Mouse (Mus musculus): ENCODE results near the gene Tgfbi.

Gene Tgfbi

GRCm38 (mm10) chr13:56609103-56609856 lies at the start of gene Tgfbi:
Gene Tgfbi, plus strand, starts transcription at chr13:56609523.
- peak; percentile 37 for DNase-seq (ENCODE audit: low read depth, low spot score)
- Histone ChIP-seq H3K36me3 (ENCODE audit: control insufficient read depth, insufficient read depth, low read length, poor library complexity, severe bottlenecking) (no peaks in the 10 kb centered on the region), H3K27me3 (ENCODE audit: control insufficient read depth, insufficient read depth, low read length, poor library complexity, severe bottlenecking) (no peaks in the 10 kb centered on the region)

- no peaks in the 10 kb centered on the region for H3K36me3 ChIP-seq (ENCODE audit: control insufficient read depth, insufficient read depth, low read length, poor library complexity, severe bottlenecking)
- no peak for DNase-seq (ENCODE audit: low read depth, low spot score)
- no peaks in the 10 kb centered on the region for H3K27me3 ChIP-seq (ENCODE audit: control insufficient read depth, insufficient read depth, low read length, poor library complexity, severe bottlenecking)
Measured at GRCm38 (mm10) chr13:56559841-56560370, 49.4 kb upstream of the Tgfbi start.

GRCm38 (mm10) chr13:56561129-56561528 lies 48.2 kb upstream of the Tgfbi start:
- no peaks in the 10 kb centered on the region for H3K27me3 ChIP-seq (ENCODE audit: control insufficient read depth, insufficient read depth, low read length, poor library complexity, severe bottlenecking)
- H3K36me3 ChIP-seq (ENCODE audit: control insufficient read depth, insufficient read depth, low read length, poor library complexity, severe bottlenecking), result no peaks in the 10 kb centered on the region
- DNase-seq (ENCODE audit: low read depth, low spot score), result no peak

GRCm38 (mm10) chr13:56563075-56563474 lies 46.2 kb upstream of the Tgfbi start:
- peak; percentile 26 for DNase-seq (ENCODE audit: low read depth, low spot score)
- Histone ChIP-seq H3K27me3 (ENCODE audit: control insufficient read depth, insufficient read depth, low read length, poor library complexity, severe bottlenecking) (no peaks in the 10 kb centered on the region), H3K36me3 (ENCODE audit: control insufficient read depth, insufficient read depth, low read length, poor library complexity, severe bottlenecking) (no peaks in the 10 kb centered on the region)

GRCm38 (mm10) chr13:56566336-56566735 lies 43.0 kb upstream of the Tgfbi start:
- Histone ChIP-seq H3K36me3 (ENCODE audit: control insufficient read depth, insufficient read depth, low read length, poor library complexity, severe bottlenecking) (no peaks in the 10 kb centered on the region), H3K27me3 (ENCODE audit: control insufficient read depth, insufficient read depth, low read length, poor library complexity, severe bottlenecking) (no peaks in the 10 kb centered on the region)
- no peak for DNase-seq (ENCODE audit: low read depth, low spot score)

- Histone ChIP-seq H3K36me3 (ENCODE audit: control insufficient read depth, insufficient read depth, low read length, poor library complexity, severe bottlenecking) (no peaks in the 10 kb centered on the region), H3K27me3 (ENCODE audit: control insufficient read depth, insufficient read depth, low read length, poor library complexity, severe bottlenecking) (no peaks in the 10 kb centered on the region)
- no peak for DNase-seq (ENCODE audit: low read depth, low spot score)
Measured at GRCm38 (mm10) chr13:56571645-56572044, 37.7 kb upstream of the Tgfbi start.

- Histone ChIP-seq H3K36me3 (ENCODE audit: control insufficient read depth, insufficient read depth, low read length, poor library complexity, severe bottlenecking) (no peaks in the 10 kb centered on the region), H3K27me3 (ENCODE audit: control insufficient read depth, insufficient read depth, low read length, poor library complexity, severe bottlenecking) (no peaks in the 10 kb centered on the region)
- DNase-seq (ENCODE audit: low read depth, low spot score), result no peak
Measured at GRCm38 (mm10) chr13:56575074-56575473, 34.2 kb upstream of the Tgfbi start.

GRCm38 (mm10) chr13:56575701-56576321 lies 33.5 kb upstream of the Tgfbi start:
- Histone ChIP-seq H3K27me3 (ENCODE audit: control insufficient read depth, insufficient read depth, low read length, poor library complexity, severe bottlenecking) (no peaks in the 10 kb centered on the region), H3K36me3 (ENCODE audit: control insufficient read depth, insufficient read depth, low read length, poor library complexity, severe bottlenecking) (no peaks in the 10 kb centered on the region)
- DNase-seq (ENCODE audit: low read depth, low spot score), result peak; percentile 77

GRCm38 (mm10) chr13:56578097-56578496 lies 31.2 kb upstream of the Tgfbi start:
- H3K36me3 ChIP-seq (ENCODE audit: control insufficient read depth, insufficient read depth, low read length, poor library complexity, severe bottlenecking), result no peaks in the 10 kb centered on the region
- DNase-seq (ENCODE audit: low read depth, low spot score), result no peak
- H3K27me3 ChIP-seq (ENCODE audit: control insufficient read depth, insufficient read depth, low read length, poor library complexity, severe bottlenecking), result no peaks in the 10 kb centered on the region

- DNase-seq (ENCODE audit: low read depth, low spot score), result no peak
- Histone ChIP-seq H3K27me3 (ENCODE audit: control insufficient read depth, insufficient read depth, low read length, poor library complexity, severe bottlenecking) (no peaks in the 10 kb centered on the region), H3K36me3 (ENCODE audit: control insufficient read depth, insufficient read depth, low read length, poor library complexity, severe bottlenecking) (no peaks in the 10 kb centered on the region)
Measured at GRCm38 (mm10) chr13:56580450-56580849, 28.9 kb upstream of the Tgfbi start.

GRCm38 (mm10) chr13:56581512-56581911 lies 27.8 kb upstream of the Tgfbi start:
- no peaks in the 10 kb centered on the region for H3K36me3 ChIP-seq (ENCODE audit: control insufficient read depth, insufficient read depth, low read length, poor library complexity, severe bottlenecking)
- H3K27me3 ChIP-seq (ENCODE audit: control insufficient read depth, insufficient read depth, low read length, poor library complexity, severe bottlenecking), result no peaks in the 10 kb centered on the region
- DNase-seq (ENCODE audit: low read depth, low spot score), result no peak

- no peaks in the 10 kb centered on the region for H3K36me3 ChIP-seq (ENCODE audit: control insufficient read depth, insufficient read depth, low read length, poor library complexity, severe bottlenecking)
- DNase-seq (ENCODE audit: low read depth, low spot score), result no peak
- H3K27me3 ChIP-seq (ENCODE audit: control insufficient read depth, insufficient read depth, low read length, poor library complexity, severe bottlenecking), result no peaks in the 10 kb centered on the region
Measured at GRCm38 (mm10) chr13:56581961-56582434, 27.3 kb upstream of the Tgfbi start.

- no peak for DNase-seq (ENCODE audit: low read depth, low spot score)
- H3K36me3 ChIP-seq (ENCODE audit: control insufficient read depth, insufficient read depth, low read length, poor library complexity, severe bottlenecking), result no peaks in the 10 kb centered on the region
- H3K27me3 ChIP-seq (ENCODE audit: control insufficient read depth, insufficient read depth, low read length, poor library complexity, severe bottlenecking), result no peaks in the 10 kb centered on the region
Measured at GRCm38 (mm10) chr13:56582720-56583119, 26.6 kb upstream of the Tgfbi start.

GRCm38 (mm10) chr13:56586046-56586445 lies 23.3 kb upstream of the Tgfbi start:
- no peak for DNase-seq (ENCODE audit: low read depth, low spot score)
- H3K27me3 ChIP-seq (ENCODE audit: control insufficient read depth, insufficient read depth, low read length, poor library complexity, severe bottlenecking), result no peaks in the 10 kb centered on the region
- H3K36me3 ChIP-seq (ENCODE audit: control insufficient read depth, insufficient read depth, low read length, poor library complexity, severe bottlenecking), result no peaks in the 10 kb centered on the region

- DNase-seq (ENCODE audit: low read depth, low spot score), result no peak
Measured at GRCm38 (mm10) chr13:56588454-56589117, 20.7 kb upstream of the Tgfbi start.

More at GRCm38 (mm10) chr13:56588454-56589117, 20.7 kb upstream of the Tgfbi start:
- Histone ChIP-seq H3K27me3 (ENCODE audit: control insufficient read depth, insufficient read depth, low read length, poor library complexity, severe bottlenecking) (no peaks in the 10 kb centered on the region), H3K36me3 (ENCODE audit: control insufficient read depth, insufficient read depth, low read length, poor library complexity, severe bottlenecking) (no peaks in the 10 kb centered on the region)
